Mouse (Mus musculus) CH12.LX (cell line): ENCODE results near the gene Txlnb.

Experiments used
- CTCF ChIP-seq, 2 experiments: IDR thresholded peaks in 1 of 2; conservative IDR thresholded peaks in 1 of 2; 2 replicates each; pipeline ENCODE4 v1.5.1; 2011 to 2012; ENCODE audit warnings: low read depth in 2 of 2, low read length in 2 of 2, improper control_type of control experiment in 1 of 2, inconsistent platforms in 1 of 2, mild to moderate bottlenecking in 1 of 2, moderate library complexity in 1 of 2
- EP300 ChIP-seq: IDR thresholded peaks from 2 replicates; pipeline ENCODE4 v1.6.1; 2011; ENCODE audit warnings: low read length, improper control_type of control experiment
- HCFC1 ChIP-seq: IDR thresholded peaks from 2 replicates; pipeline ENCODE4 v1.6.1; 2012; ENCODE audit warnings: low read depth, mild to moderate bottlenecking, inconsistent platforms, low read length, improper control_type of control experiment
- MEF2A ChIP-seq: IDR thresholded peaks from 2 replicates; pipeline ENCODE4 v1.6.1; 2014; ENCODE audit warnings: low read depth, mild to moderate bottlenecking, inconsistent platforms, low read length, improper control_type of control experiment, borderline replicate concordance
- MYC ChIP-seq: IDR thresholded peaks from 2 replicates; pipeline ENCODE4 v1.6.1; 2011; ENCODE audit warnings: low read depth, mild to moderate bottlenecking, improper control_type of control experiment, low read length
- RAD21 ChIP-seq: IDR thresholded peaks from 2 replicates; pipeline ENCODE4 v1.6.1; 2011; ENCODE audit warnings: low read depth, mild to moderate bottlenecking, low read length, improper control_type of control experiment, moderate library complexity
- SMC3 ChIP-seq: IDR thresholded peaks from 2 replicates; pipeline ENCODE4 v1.6.1; 2011; ENCODE audit warnings: low read depth, low read length, improper control_type of control experiment
- ZC3H11A ChIP-seq: IDR thresholded peaks from 2 replicates; pipeline ENCODE4 v1.6.1; 2012; ENCODE audit warnings: low read depth, mild to moderate bottlenecking, inconsistent platforms, low read length, improper control_type of control experiment

- TF ChIP-seq ZC3H11A = no peak
- no peak for TF ChIP-seq RAD21
- no peak for TF ChIP-seq MEF2A
- no peak for TF ChIP-seq EP300
- no peak for TF ChIP-seq MYC
- TF ChIP-seq CTCF (conservative IDR thresholded peaks at IDR 0.05 in 1 of 2, IDR thresholded peaks at IDR 0.05 in 1 of 2; ENCODE audit: low read depth in 2 of 2, low read length in 2 of 2) = no peak
- no peak for TF ChIP-seq HCFC1
- no peak for TF ChIP-seq SMC3
Measured at GRCm38 (mm10) chr10:17793926-17794325, 2.1 kb upstream of the Txlnb start.
